Mouse (Mus musculus) cerebellum, adult 2 months (tissue): Measurements from ENCODE around the gene Srebf1.

ENCODE experiments used
- CTCF ChIP-seq: fragments of 200-500 bp; IDR thresholded peaks from 2 replicates; pipeline ENCODE4 v1.5.1; 2011; ENCODE audit warnings: low read depth, mild to moderate bottlenecking, control low read depth, low read length, moderate library complexity, borderline replicate concordance; ENCODE audit not compliant: insufficient read depth
- POLR2A ChIP-seq: fragments of 200-500 bp; IDR thresholded peaks from 2 replicates; pipeline ENCODE4 v1.6.1; 2011; ENCODE audit warnings: low read length, control low read depth, borderline replicate concordance; ENCODE audit not compliant: insufficient read depth

GRCm38 (mm10) chr11:60260743-60261142 is 38.4 kb upstream of the Srebf1 start:
- TF ChIP-seq POLR2A: no peak
- no peak for TF ChIP-seq CTCF
